Comparison of ENCODE assay signal across 22 mouse cellular contexts in the genomic region with DNA sequence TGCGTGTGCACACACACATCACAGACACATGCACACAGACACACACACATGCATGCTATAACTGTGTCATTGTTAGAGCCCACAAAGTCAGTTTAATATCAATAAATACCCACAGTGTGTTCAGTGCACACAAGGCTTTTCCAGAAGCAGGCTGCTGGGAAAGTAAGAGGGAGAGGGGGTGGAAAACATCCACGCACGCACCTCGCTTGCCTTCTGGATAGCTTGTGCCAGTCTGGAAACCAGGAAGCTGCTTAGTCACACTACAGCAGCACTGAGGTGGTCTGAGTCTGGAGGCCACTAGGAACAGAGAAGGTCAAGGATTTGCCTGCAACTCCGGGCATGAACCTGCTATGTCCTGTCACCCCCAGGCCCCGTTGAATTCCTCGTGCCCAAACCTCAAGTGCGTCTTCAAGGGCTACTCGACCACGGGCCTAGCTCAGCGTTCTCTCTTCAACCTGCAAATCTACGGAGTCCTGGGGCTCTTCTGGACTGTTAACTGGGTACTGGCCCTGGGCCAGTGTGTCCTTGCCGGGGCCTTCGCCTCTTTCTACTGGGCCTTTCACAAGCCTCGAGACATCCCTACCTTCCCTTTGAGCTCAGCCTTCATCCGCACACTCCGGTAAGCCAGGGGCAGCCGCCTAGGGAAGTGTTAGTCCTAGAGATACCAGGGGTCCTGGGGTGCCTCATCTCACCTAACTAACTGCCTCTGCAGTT. TPM values are rescaled to one million over a fixed set of nuclear protein-coding genes. Genes with fewer than 3 reads are reported as not detected.
DNase-seq lines count a peak whose midpoint lies in the region; ATAC-seq and TF ChIP-seq lines count a peak whose summit lies in the region.
"Had no signal": no experiment of that assay in that cellular context is flagged by ENCODE, and none has a peak within 500 bp of the region (broad histone marks: within the 10 kb centered on the region; RNA-seq: fewer than 3 reads in every experiment).

No protein-coding gene starts in this region.

- WGBS in lung, adult 2 months = 69% methylated on average over 18 of the region's 18 CpGs
- WGBS in hindbrain, embryonic 11.5 days = 87% methylated on average over 18 of the region's 18 CpGs

- H3K27me3 ChIP-seq in ES-Bruce4 (ENCODE audit: control insufficient read depth, insufficient read depth, low read length, poor library complexity, severe bottlenecking) = no peaks in the 10 kb centered on the region
- no peaks in the 10 kb centered on the region for H3K27me3 ChIP-seq in hindbrain, embryonic 11.5 days (ENCODE audit: control insufficient read depth, insufficient read depth, low read length)
- H3K27me3 ChIP-seq: embryonic facial prominence, embryonic 13.5 days; liver, embryonic 12.5 days; midbrain, embryonic 13.5 days had no signal

- no peaks in the 10 kb centered on the region for H3K9me3 ChIP-seq in ES-Bruce4 (replicated peaks; ENCODE audit: control insufficient read depth, insufficient read depth, low read length, poor library complexity, severe bottlenecking)
- no peaks in the 10 kb centered on the region for H3K9me3 ChIP-seq in hindbrain, embryonic 11.5 days (ENCODE audit: control insufficient read depth, low read length)
- H3K9me3 ChIP-seq: embryonic facial prominence, embryonic 13.5 days; G1E; liver, embryonic 12.5 days; midbrain, embryonic 13.5 days had no signal

- H3K27ac ChIP-seq in ES-Bruce4 (ENCODE audit: insufficient read depth, low read length) = no peak overlapping the region
- H3K27ac ChIP-seq in hindbrain, embryonic 11.5 days (ENCODE audit: low read depth, low read length) = no peak overlapping the region
- H3K27ac ChIP-seq: embryonic facial prominence, embryonic 13.5 days; liver, embryonic 12.5 days; midbrain, embryonic 13.5 days; stomach, postnatal 0 days had no signal

- no peak overlapping the region for H3K4me2 ChIP-seq in hindbrain, embryonic 11.5 days (replicated peaks; ENCODE audit: low read depth, low read length)
- H3K4me2 ChIP-seq: embryonic facial prominence, embryonic 13.5 days; liver, embryonic 12.5 days; midbrain, embryonic 13.5 days had no signal

- H3K9ac ChIP-seq in ES-Bruce4 (ENCODE audit: low read depth, poor library complexity, severe bottlenecking) = peak overlapping the region; percentile 15; the same call in 1 of the 2 replicates
- H3K9ac ChIP-seq in hindbrain, embryonic 11.5 days (ENCODE audit: low read depth, low read length) = no peak overlapping the region
- H3K9ac ChIP-seq: embryonic facial prominence, embryonic 13.5 days; liver, embryonic 12.5 days; midbrain, embryonic 13.5 days had no signal

- no peak for TF ChIP-seq CTCF in lung, adult 2 months (IDR thresholded peaks at IDR 0.05; ENCODE audit: insufficient read depth, low read length)
- TF ChIP-seq CTCF in ES-Bruce4 (IDR thresholded peaks at IDR 0.05; ENCODE audit: low read depth, low read length) = no peak

- H3K36me3 ChIP-seq in ES-Bruce4 (ENCODE audit: control insufficient read depth, insufficient read depth, low read length, poor library complexity, severe bottlenecking) = no peaks in the 10 kb centered on the region
- H3K36me3 ChIP-seq in hindbrain, embryonic 11.5 days (ENCODE audit: control insufficient read depth, insufficient read depth, low read length) = no peaks in the 10 kb centered on the region
- H3K36me3 ChIP-seq: embryonic facial prominence, embryonic 13.5 days; liver, embryonic 12.5 days; midbrain, embryonic 13.5 days had no signal

- peaks cover 4% of the 10 kb centered on the region; the same call in 1 of the 2 replicates for H3K4me1 ChIP-seq in lung, adult 2 months (ENCODE audit: control insufficient read depth, insufficient read depth, low read length)
- H3K4me1 ChIP-seq in ES-Bruce4 (ENCODE audit: control insufficient read depth, insufficient read depth, low read length) = no peaks in the 10 kb centered on the region
- 0 out of 2 replicates have a peak, but pooled peaks cover 3% of the 10 kb centered on the region for H3K4me1 ChIP-seq in hindbrain, embryonic 11.5 days (replicated peaks; ENCODE audit: control insufficient read depth, insufficient read depth, low read length)

- intact Hi-C loops in left cerebral cortex, postnatal 36 days (cut with DNase I) = no loop called here

- no peak overlapping the region for H3K4me3 ChIP-seq in lung, adult 2 months (replicated peaks; ENCODE audit: extremely low read depth, low read depth, low read length)
- H3K4me3 ChIP-seq in ES-Bruce4 (ENCODE audit: low read depth, low read length) = 0 out of 2 replicates have a peak overlapping the region, but pooled peaks have one; percentile 50
- H3K4me3 ChIP-seq in hindbrain, embryonic 11.5 days (ENCODE audit: low read depth, low read length) = no peak overlapping the region
- H3K4me3 ChIP-seq: embryonic facial prominence, embryonic 13.5 days; liver, embryonic 12.5 days; midbrain, embryonic 13.5 days; myocyte had no signal

- DNase-seq in frontal cortex, postnatal 10 days (ENCODE audit: low spot score in 2 of 2) = no peak
- DNase-seq in lung, adult 2 months = peak; percentile 17
- no peak for DNase-seq in lung, postnatal 25 days (ENCODE audit: low spot score)
- peak; percentile 32 to 39 for DNase-seq in left cerebral cortex, postnatal 36 days (ENCODE audit: low spot score in 2 of 2)
- DNase-seq in hindbrain, embryonic 11.5 days (ENCODE audit: low spot score) = no peak
- DNase-seq in urinary bladder, postnatal 4 days (ENCODE audit: low spot score in 2 of 2) = no peak
- DNase-seq: cerebellum, adult 9-11 months; kidney, adult 2 months; kidney, postnatal 25 days; thymus, postnatal 36 days had no signal

- no peak for TF ChIP-seq POLR2A in lung, adult 2 months (IDR thresholded peaks at IDR 0.05; ENCODE audit: borderline replicate concordance, extremely low read depth, low read depth, low read length)
- TF ChIP-seq POLR2A in ES-Bruce4 (IDR thresholded peaks at IDR 0.05; ENCODE audit: insufficient read depth, low read length) = no peak

- no peak for TF ChIP-seq EP300 in ES-Bruce4 (IDR thresholded peaks at IDR 0.05; ENCODE audit: insufficient read depth, low read depth, low read length)

- peak; percentile 40; the same call in 1 of the 2 replicates for ATAC-seq in frontal cortex, adult (ENCODE audit: low TSS enrichment)
- no peak for ATAC-seq in hindbrain, embryonic 11.5 days (ENCODE audit: low FRiP score)
- ATAC-seq: liver, embryonic 12.5 days; midbrain, embryonic 13.5 days had no signal

RNA-seq across cellular contexts. Expression of a gene that starts 3.6 kb away (rescaled TPM):
- polyA plus RNA-seq in lung, adult 2 months (2012; rRNA removed) = 40.4 and 46.6 TPM in 2 replicates
- polyA plus RNA-seq in ES-Bruce4 (2011; ENCODE audit: insufficient read depth, insufficient read length, low read depth, missing spikeins) = 13.6 and 15.1 TPM in 2 replicates
- total RNA-seq in left cerebral cortex, postnatal 36 days (2021) = 10 to 100 TPM; 43.8 to 47.2 TPM
- polyA plus RNA-seq in hindbrain, embryonic 11.5 days (2014; fragmentation: Nextera tagmentation; extraction: Ambion mirVana) = 12.9 and 14.5 TPM in 2 replicates

RNA-seq across cellular contexts. Expression of a gene that starts 13.2 kb away (rescaled TPM):
- polyA plus RNA-seq in lung, adult 2 months (2012; rRNA removed) = 11.6 and 13.5 TPM in 2 replicates
- 5.3 and 5.8 TPM in 2 replicates for polyA plus RNA-seq in ES-Bruce4 (2011; ENCODE audit: insufficient read depth, insufficient read length, low read depth, missing spikeins)
- under 1 TPM; 0.23 to 0.69 TPM for total RNA-seq in left cerebral cortex, postnatal 36 days (2021)
- 0.12 and 0.29 TPM in 2 replicates for polyA plus RNA-seq in hindbrain, embryonic 11.5 days (2014; fragmentation: Nextera tagmentation; extraction: Ambion mirVana)
- total RNA-seq: G1E; hematopoietic stem cell, adult 5-6 weeks had no signal
- polyA plus RNA-seq: G1E; heart, embryonic 14.5 days; limb, embryonic 11.5 days; midbrain, embryonic 13.5 days had no signal

RNA-seq across cellular contexts. Expression of a gene that starts 29.2 kb away (rescaled TPM):
- polyA plus RNA-seq in lung, adult 2 months (2012; rRNA removed) = 192 and 199 TPM in 2 replicates
- polyA plus RNA-seq in ES-Bruce4 (2011; ENCODE audit: insufficient read depth, insufficient read length, low read depth, missing spikeins) = 60.9 and 75.4 TPM in 2 replicates
- 100 to 1,000 TPM; 162 to 194 TPM for total RNA-seq in left cerebral cortex, postnatal 36 days (2021)
- 57.4 and 70.1 TPM in 2 replicates for polyA plus RNA-seq in hindbrain, embryonic 11.5 days (2014; fragmentation: Nextera tagmentation; extraction: Ambion mirVana)

RNA-seq across cellular contexts. Expression of a gene that starts 29.4 kb away (rescaled TPM):
- polyA plus RNA-seq in lung, adult 2 months (2012; rRNA removed) = 25.8 and 27.7 TPM in 2 replicates
- 9.9 and 10.8 TPM in 2 replicates for polyA plus RNA-seq in ES-Bruce4 (2011; ENCODE audit: insufficient read depth, insufficient read length, low read depth, missing spikeins)
- 1 to 10 TPM; 2.4 to 2.5 TPM for total RNA-seq in left cerebral cortex, postnatal 36 days (2021)
- 0.64 and 1.2 TPM in 2 replicates for polyA plus RNA-seq in hindbrain, embryonic 11.5 days (2014; fragmentation: Nextera tagmentation; extraction: Ambion mirVana)
- total RNA-seq: hematopoietic stem cell, adult 5-6 weeks; neutrophil, adult 5-6 weeks had no signal

RNA-seq across cellular contexts. Expression of a gene that starts 31.6 kb away (rescaled TPM):
- 20.1 and 93.1 TPM in 2 replicates for polyA plus RNA-seq in lung, adult 2 months (2012; rRNA removed)
- polyA plus RNA-seq in ES-Bruce4 (2011; ENCODE audit: insufficient read depth, insufficient read length, low read depth, missing spikeins) = 2.6 and 3.0 TPM in 2 replicates
- 10 to 100 TPM; 12.9 to 23.4 TPM for total RNA-seq in left cerebral cortex, postnatal 36 days (2021)
- polyA plus RNA-seq in hindbrain, embryonic 11.5 days (2014; fragmentation: Nextera tagmentation; extraction: Ambion mirVana) = 0.15 TPM in 1 of 2 replicates, not detected in the other

Comparison
In these comparisons a context has a peak if more than half of its experiments do, and no peak if none do; other contexts are left out.
1. DNase-seq: peak in lung, adult 2 months (single experiment) and left cerebral cortex, postnatal 36 days (2 of 2); none in frontal cortex, postnatal 10 days (0 of 2), lung, postnatal 25 days (single experiment), hindbrain, embryonic 11.5 days (single experiment) and urinary bladder, postnatal 4 days (0 of 2).